11 mouse cellular contexts compared by ENCODE assay signal in the genomic region with DNA sequence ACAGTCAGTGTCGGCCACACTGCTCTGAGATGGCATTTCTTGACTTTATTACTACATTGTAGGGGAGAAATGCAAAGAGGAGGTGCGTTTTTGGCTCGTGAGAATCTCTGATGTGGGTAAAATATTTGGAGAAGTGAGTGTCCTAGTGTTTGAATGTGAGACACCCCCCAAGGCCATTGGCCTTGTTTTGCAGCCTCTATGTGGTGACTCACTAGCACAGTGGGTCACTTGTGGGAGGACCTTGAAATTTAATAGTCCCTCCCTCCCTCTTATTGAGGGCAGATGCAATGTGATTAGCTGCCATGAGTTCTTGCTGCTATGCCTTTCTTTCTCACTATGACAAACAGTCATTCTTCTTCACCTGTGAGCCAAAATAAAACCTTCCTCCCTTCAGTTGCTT.
"Had no signal": no experiment of that assay in that cellular context is flagged by ENCODE, and none has a peak within 500 bp of the region (broad histone marks: within the 10 kb centered on the region; RNA-seq: fewer than 3 reads in every experiment).

No protein-coding gene starts in this region.

- DNase-seq: lung, adult 18-20 months; lung, embryonic 14.5 days; lung, postnatal 10 days; lung, postnatal 4 days; midbrain, embryonic 14.5 days; right cerebral cortex, postnatal 14 days; spleen, adult 18-20 months; thymus, adult 18-20 months; thymus, postnatal 14 days; thymus, postnatal 36 days had no signal

- ATAC-seq: midbrain, embryonic 16.5 days had no signal
